Mouse (Mus musculus) liver, postnatal 0 days (tissue): Measurements from ENCODE around the gene Itpr1.

Source experiments
- CTCF ChIP-seq: sonication (generic); IDR thresholded peaks from 2 replicates; pipeline ENCODE4 v1.5.1; 2016; ENCODE audit warnings: antibody characterized with exemption, low read depth
- EP300 ChIP-seq: IDR thresholded peaks from 2 replicates; pipeline ENCODE4 v1.6.1; 2016; ENCODE audit warnings: antibody characterized with exemption, low read depth, mild to moderate bottlenecking

DNA sequence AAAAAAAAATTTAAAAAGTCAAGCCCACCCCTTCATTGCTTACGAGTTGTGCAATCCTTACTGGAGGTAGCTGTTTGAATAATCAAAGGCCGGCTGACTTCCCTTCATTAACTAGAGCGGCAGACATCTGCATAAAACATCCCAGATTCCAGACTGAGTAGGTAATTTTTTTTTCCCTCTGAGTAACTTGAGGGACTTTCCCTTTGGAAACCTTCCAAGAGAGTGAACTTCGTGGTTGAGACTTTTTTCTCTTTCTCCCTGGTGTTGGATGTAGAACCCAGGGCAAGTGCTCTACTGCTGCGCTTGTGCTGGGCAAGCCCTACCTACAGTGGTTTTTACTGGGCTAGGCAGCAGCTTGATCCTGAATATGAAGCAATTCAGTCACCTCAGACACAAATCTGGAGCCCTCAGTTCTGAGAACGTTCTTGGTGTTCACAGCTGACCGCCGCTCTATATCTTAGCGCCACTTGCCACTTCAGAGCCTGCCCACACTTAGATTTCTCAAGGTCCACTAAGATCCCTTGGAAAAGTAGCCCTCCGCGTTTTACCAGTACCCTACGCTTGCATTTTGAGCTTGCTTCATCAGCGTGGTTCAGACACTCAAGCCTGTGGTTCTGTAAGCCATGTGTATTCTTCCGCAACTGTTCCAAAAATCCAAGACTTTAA, 244.8 kb downstream of the Itpr1 start:
- TF ChIP-seq CTCF (no peak), EP300 (no peak)
